Mouse (Mus musculus) liver, embryonic 14.5 days (tissue): ENCODE measurements at regions not wholly inside any gene's neighbourhood (a gene's known extent, or its start where the extent isn't known, plus 50 kb on each side); places are given as distances from the start of the nearest gene placed in this dataset.

Experiments used
- CTCF ChIP-seq: IDR thresholded peaks from 2 replicates; pipeline ENCODE4 v1.5.1; 2016; ENCODE audit warnings: antibody characterized with exemption, low read depth, control low read depth
- EP300 ChIP-seq: IDR thresholded peaks from 2 replicates; pipeline ENCODE4 v1.6.1; 2016; ENCODE audit warnings: antibody characterized with exemption, low read depth

GRCm38 (mm10) chr13:5546937-5547336 lies 314.3 kb upstream of the Klf6 start:
- no peak for TF ChIP-seq EP300
- no peak for TF ChIP-seq CTCF
